Mouse (Mus musculus) limb, embryonic 12.5 days (tissue): ENCODE measurements around the gene Mylk4. TPM values are rescaled to one million over a fixed set of nuclear protein-coding genes. Genes with fewer than 3 reads are reported as not detected.

ENCODE experiments used
- ATAC-seq: fragments of 200-750 bp; cut with Nextera tagmentation; 2 replicates; pipeline ENCODE4 v1.8.0; 2017; ENCODE audit warnings: low read depth, moderate TSS enrichment; ENCODE audit not compliant: insufficient number of reproducible peaks, insufficient read depth, low FRiP score, low TSS enrichment
- H3K27ac ChIP-seq: fragments of 300-500 bp; sonication (generic); 2 replicates; pipeline ENCODE4 v1.5.1; 2016; ENCODE audit warnings: mild to moderate bottlenecking, moderate library complexity
- H3K27me3 ChIP-seq: fragments of 300-500 bp; sonication (generic); 2 replicates; pipeline ENCODE4 v1.6.1; 2016; ENCODE audit warnings: mild to moderate bottlenecking, moderate library complexity
- H3K36me3 ChIP-seq: fragments of 300-500 bp; sonication (generic); 2 replicates; pipeline ENCODE4 v1.6.1; 2016; ENCODE audit warnings: mild to moderate bottlenecking, moderate library complexity
- H3K4me1 ChIP-seq: fragments of 300-500 bp; sonication (generic); replicated peaks from 2 replicates; pipeline ENCODE4 v1.6.1; 2016
- H3K4me2 ChIP-seq: fragments of 300-500 bp; sonication (generic); 2 replicates; pipeline ENCODE4 v1.6.1; 2016; ENCODE audit warnings: mild to moderate bottlenecking, moderate library complexity
- H3K4me3 ChIP-seq: fragments of 300-500 bp; sonication (generic); replicated peaks from 2 replicates; pipeline ENCODE4 v1.5.1; 2016; ENCODE audit warnings: mild to moderate bottlenecking
- H3K9ac ChIP-seq: fragments of 300-500 bp; sonication (generic); replicated peaks from 2 replicates; pipeline ENCODE4 v1.6.1; 2016; ENCODE audit warnings: mild to moderate bottlenecking, moderate library complexity
- H3K9me3 ChIP-seq: fragments of 300-500 bp; sonication (generic); 2 replicates; pipeline ENCODE4 v1.6.1; 2016; ENCODE audit warnings: mild to moderate bottlenecking, moderate library complexity
- WGBS: fragments of 180-500 bp; shearing (Covaris S2); methylation state at CpG from one replicate; pipeline ENCODE4 v1.1.7; 2016; 5-methylcytosine and 5-hydroxymethylcytosine counted together
- polyA plus RNA-seq: library from polyadenylated mRNA; unstranded; fragments of >200 nt; fragmentation: Nextera tagmentation; extraction: Ambion mirVana; gene quantifications from 2 replicates; pipeline ENCODE4 v1.2.1, GENCODE M21; 2016

Mylk4 gene
- polyA plus RNA-seq, 1 experiment from 2014 or later, result 3.0 TPM

- no peaks in the 10 kb centered on the region for H3K36me3 ChIP-seq
- no peaks in the 10 kb centered on the region for H3K9me3 ChIP-seq
- no peak overlapping the region for H3K9ac ChIP-seq
- H3K27me3 ChIP-seq, result peaks cover 2% of the 10 kb centered on the region; the same call in 1 of the 2 replicates
- peak overlapping the region; percentile 54 for H3K27ac ChIP-seq
- no peak overlapping the region for H3K4me3 ChIP-seq
- WGBS, result 49% methylated on average over 10 of the region's 10 CpGs
- peak; percentile 54; the same call in 1 of the 2 replicates for ATAC-seq
- peaks cover 28% of the 10 kb centered on the region for H3K4me1 ChIP-seq
- H3K4me2 ChIP-seq, result no peak overlapping the region
These were observed 77.0 kb downstream of the Mylk4 start for GRCm38 (mm10) chr13:32706651-32707288.

GRCm38 (mm10) chr13:32705315-32705714 is 78.4 kb downstream of the Mylk4 start:
- Histone ChIP-seq H3K4me1 (peaks cover 28% of the 10 kb centered on the region), H3K4me3 (no peak overlapping the region), H3K4me2 (no peak overlapping the region), H3K27ac (peak overlapping the region; percentile 84), H3K9me3 (no peaks in the 10 kb centered on the region), H3K36me3 (no peaks in the 10 kb centered on the region), H3K9ac (no peak overlapping the region), H3K27me3 (peaks cover 2% of the 10 kb centered on the region; the same call in 1 of the 2 replicates)
- WGBS, result 50% methylated on average over 1 of the region's 1 CpGs
- peak; percentile 60; the same call in 1 of the 2 replicates for ATAC-seq

GRCm38 (mm10) chr13:32704911-32705310 is 78.8 kb downstream of the Mylk4 start:
- H3K4me1 ChIP-seq, result peaks cover 28% of the 10 kb centered on the region
- 68% methylated on average over 2 of the region's 2 CpGs for WGBS
- no peak overlapping the region for H3K4me2 ChIP-seq
- peak overlapping the region; percentile 84 for H3K27ac ChIP-seq
- H3K9ac ChIP-seq, result no peak overlapping the region
- no peak overlapping the region for H3K4me3 ChIP-seq
- no peaks in the 10 kb centered on the region for H3K9me3 ChIP-seq
- H3K36me3 ChIP-seq, result no peaks in the 10 kb centered on the region
- ATAC-seq, result no peak
- H3K27me3 ChIP-seq, result peaks cover 2% of the 10 kb centered on the region; the same call in 1 of the 2 replicates

DNA sequence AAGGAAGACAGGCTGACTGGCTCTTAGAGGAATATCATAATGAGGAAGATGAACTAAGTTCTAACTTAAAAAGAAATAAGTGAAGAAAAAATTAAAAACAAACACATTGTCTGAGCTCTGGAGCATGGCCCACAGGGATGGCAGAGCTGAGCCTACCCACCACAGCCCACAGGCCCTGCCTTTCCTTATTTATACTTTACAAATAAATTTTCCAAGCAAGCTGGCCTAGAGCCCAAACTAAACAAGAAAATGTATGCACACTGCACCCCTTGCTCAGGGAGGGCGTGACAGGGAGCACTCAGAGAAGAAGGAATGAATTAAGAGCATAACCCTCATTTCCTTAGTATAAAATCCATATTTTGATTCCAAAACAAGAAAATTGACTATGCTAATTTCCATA is 82.2 kb downstream of the Mylk4 start:
- Histone ChIP-seq H3K9me3 (no peaks in the 10 kb centered on the region), H3K36me3 (no peaks in the 10 kb centered on the region), H3K27ac (no peak overlapping the region), H3K4me1 (peaks cover 22% of the 10 kb centered on the region), H3K9ac (no peak overlapping the region), H3K27me3 (0 out of 2 replicates have a peak, but pooled peaks cover 2% of the 10 kb centered on the region), H3K4me2 (no peak overlapping the region), H3K4me3 (no peak overlapping the region)
- WGBS, result 81% methylated on average over 1 of the region's 1 CpGs
- ATAC-seq, result no peak

GRCm38 (mm10) chr13:32699376-32699775 is 84.4 kb downstream of the Mylk4 start:
- Histone ChIP-seq H3K27ac (no peak overlapping the region), H3K9ac (no peak overlapping the region), H3K27me3 (0 out of 2 replicates have a peak, but pooled peaks cover 2% of the 10 kb centered on the region), H3K4me1 (0 out of 2 replicates have a peak, but pooled peaks cover 3% of the 10 kb centered on the region), H3K4me2 (no peak overlapping the region), H3K9me3 (no peaks in the 10 kb centered on the region), H3K36me3 (no peaks in the 10 kb centered on the region), H3K4me3 (no peak overlapping the region)
- 75% methylated on average over 1 of the region's 1 CpGs for WGBS
- ATAC-seq, result no peak

GRCm38 (mm10) chr13:32698956-32699355 is 84.8 kb downstream of the Mylk4 start:
- Histone ChIP-seq H3K27me3 (0 out of 2 replicates have a peak, but pooled peaks cover 2% of the 10 kb centered on the region), H3K9me3 (no peaks in the 10 kb centered on the region), H3K4me2 (no peak overlapping the region), H3K36me3 (no peaks in the 10 kb centered on the region), H3K4me1 (no peaks in the 10 kb centered on the region), H3K27ac (no peak overlapping the region), H3K4me3 (no peak overlapping the region), H3K9ac (no peak overlapping the region)
- 90% methylated on average over 3 of the region's 3 CpGs for WGBS
- ATAC-seq, result no peak

- Histone ChIP-seq H3K4me1 (no peaks in the 10 kb centered on the region), H3K36me3 (no peaks in the 10 kb centered on the region), H3K27me3 (no peaks in the 10 kb centered on the region), H3K4me2 (no peak overlapping the region), H3K9me3 (no peaks in the 10 kb centered on the region), H3K9ac (no peak overlapping the region), H3K4me3 (no peak overlapping the region), H3K27ac (no peak overlapping the region)
- WGBS, result 92% methylated on average over 6 of the region's 6 CpGs
- no peak for ATAC-seq
These were observed 89.8 kb downstream of the Mylk4 start for GRCm38 (mm10) chr13:32693886-32694455.

GRCm38 (mm10) chr13:32692563-32692962 is 91.2 kb downstream of the Mylk4 start:
- Histone ChIP-seq H3K27me3 (no peaks in the 10 kb centered on the region), H3K36me3 (no peaks in the 10 kb centered on the region), H3K9me3 (no peaks in the 10 kb centered on the region), H3K9ac (no peak overlapping the region), H3K27ac (no peak overlapping the region), H3K4me2 (no peak overlapping the region), H3K4me3 (no peak overlapping the region), H3K4me1 (no peaks in the 10 kb centered on the region)
- ATAC-seq, result no peak
- 67% methylated on average over 1 of the region's 1 CpGs for WGBS

DNA sequence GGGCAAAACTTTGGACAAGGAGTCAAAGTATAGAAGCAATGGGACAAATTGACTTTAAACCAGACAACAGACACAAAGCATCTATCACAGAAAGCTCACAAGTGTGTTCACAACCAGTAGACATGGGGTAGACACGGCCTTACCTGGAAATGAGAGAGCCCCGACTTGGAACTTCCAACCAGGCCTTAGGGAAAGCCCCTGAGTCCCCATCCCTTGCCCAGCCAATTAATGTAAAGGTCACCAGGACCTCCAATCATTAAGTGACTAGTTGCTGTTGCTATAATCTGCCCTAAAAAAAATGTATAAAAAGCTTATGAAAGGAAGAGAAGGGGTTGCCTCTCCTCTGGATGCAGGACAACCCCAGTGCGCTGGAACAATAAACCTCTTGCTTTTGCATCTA is 93.5 kb downstream of the Mylk4 start:
- WGBS, result 87% methylated on average over 3 of the region's 3 CpGs
- H3K9me3 ChIP-seq, result no peaks in the 10 kb centered on the region
- H3K9ac ChIP-seq, result no peak overlapping the region
- H3K4me1 ChIP-seq, result no peaks in the 10 kb centered on the region
- no peak overlapping the region for H3K4me2 ChIP-seq
- H3K36me3 ChIP-seq, result no peaks in the 10 kb centered on the region
- no peak overlapping the region for H3K4me3 ChIP-seq
- H3K27ac ChIP-seq, result no peak overlapping the region
- ATAC-seq, result no peak
- H3K27me3 ChIP-seq, result no peaks in the 10 kb centered on the region

DNA sequence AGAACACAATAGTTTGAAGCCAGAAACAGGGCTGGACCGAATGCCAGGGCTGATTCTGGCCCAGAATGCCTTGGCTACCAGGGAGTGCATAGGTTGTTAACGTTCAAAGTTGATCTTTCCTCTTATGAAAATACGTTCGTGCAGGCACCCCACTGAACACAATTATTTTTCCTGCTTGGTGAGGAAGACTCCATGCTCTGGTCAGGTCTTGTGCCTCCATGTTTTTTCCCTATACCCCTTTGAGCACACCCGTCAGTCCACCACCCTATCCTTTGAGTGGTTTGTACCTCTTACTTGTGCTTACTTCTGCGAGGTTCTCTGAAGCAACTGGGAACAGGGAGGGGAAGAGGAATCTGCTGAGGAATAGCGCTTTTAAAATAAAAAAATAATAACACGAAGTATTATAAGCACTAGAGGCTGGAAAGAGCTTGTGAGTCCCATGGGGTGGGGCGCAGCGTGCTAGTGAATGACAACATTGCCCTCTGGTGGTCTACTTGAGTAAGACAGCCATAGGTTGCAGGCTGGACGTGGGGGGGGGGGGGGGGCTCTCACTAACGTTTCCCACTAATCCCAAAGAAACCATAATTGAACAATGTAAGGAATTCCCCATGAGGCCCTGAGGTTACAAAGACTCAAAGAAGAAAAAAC is 102.8 kb downstream of the Mylk4 start:
- Histone ChIP-seq H3K27me3 (peaks cover 11% of the 10 kb centered on the region), H3K4me3 (no peak overlapping the region), H3K9me3 (no peaks in the 10 kb centered on the region), H3K4me1 (peaks cover 5% of the 10 kb centered on the region; the same call in 1 of the 2 replicates), H3K27ac (no peak overlapping the region), H3K36me3 (no peaks in the 10 kb centered on the region), H3K4me2 (peak overlapping the region; percentile 23; the same call in 1 of the 2 replicates), H3K9ac (no peak overlapping the region)
- 37% methylated on average over 12 of the region's 12 CpGs for WGBS
- peak; percentile 73; the same call in 1 of the 2 replicates for ATAC-seq

DNA sequence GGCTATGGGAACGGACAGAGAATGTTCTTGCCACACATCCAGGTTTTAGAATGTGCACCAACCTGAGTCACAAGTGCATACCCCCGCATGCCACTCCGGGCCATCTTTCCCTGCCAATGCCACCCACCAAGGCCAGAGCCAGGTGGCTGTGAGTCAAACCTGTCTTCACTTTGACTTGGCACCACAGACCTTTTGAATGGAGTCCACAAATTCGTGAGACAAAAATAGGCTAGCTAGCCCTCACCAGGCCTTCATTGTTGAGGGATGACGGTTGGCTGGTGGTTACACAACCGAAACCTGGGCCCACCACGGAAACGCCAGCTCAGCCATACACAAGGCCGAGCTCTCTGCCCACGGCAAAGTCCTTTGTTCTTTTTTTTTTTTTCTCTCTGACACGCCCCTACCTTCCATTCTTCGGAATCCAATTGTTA is 103.6 kb downstream of the Mylk4 start:
- Histone ChIP-seq H3K4me1 (peaks cover 5% of the 10 kb centered on the region; the same call in 1 of the 2 replicates), H3K4me2 (no peak overlapping the region), H3K36me3 (no peaks in the 10 kb centered on the region), H3K9me3 (no peaks in the 10 kb centered on the region), H3K4me3 (no peak overlapping the region), H3K9ac (no peak overlapping the region), H3K27ac (no peak overlapping the region), H3K27me3 (peaks cover 11% of the 10 kb centered on the region)
- ATAC-seq, result no peak
- WGBS, result 83% methylated on average over 12 of the region's 12 CpGs
